In the genomic region with DNA sequence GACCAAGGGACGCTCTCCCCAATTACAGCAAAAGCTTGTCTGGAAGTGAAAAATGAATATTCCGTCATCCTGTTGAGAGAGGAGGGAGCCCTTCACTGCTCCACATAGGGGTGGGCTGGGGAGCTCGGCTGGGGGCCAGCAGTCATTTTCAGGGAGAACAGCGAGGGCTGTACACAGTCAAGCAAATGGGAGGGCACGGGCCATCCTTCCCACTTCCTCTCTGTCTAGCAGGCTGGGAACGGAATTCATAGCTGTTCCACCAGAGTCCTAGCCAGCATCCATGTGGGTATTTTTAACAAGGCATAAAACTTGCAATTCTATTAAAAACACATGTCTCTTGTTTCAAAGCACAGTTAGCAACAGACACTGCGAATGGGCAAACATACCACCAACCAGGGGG, we compare ENCODE assay signal across 9 mouse cellular contexts. TPM values are rescaled to one million over a fixed set of nuclear protein-coding genes. Genes with fewer than 3 reads are reported as not detected.
DNase-seq lines count a peak whose midpoint lies in the region; ATAC-seq lines count a peak whose summit lies in the region.
"Had no signal": no experiment of that assay in that cellular context is flagged by ENCODE, and none has a peak within 500 bp of the region (broad histone marks: within the 10 kb centered on the region; RNA-seq: fewer than 3 reads in every experiment).

No protein-coding gene starts in this region.

- DNase-seq in kidney, adult 9 months: peak; percentile 15
- no peak for DNase-seq in kidney, adult 8-10 months
- peak; percentile 62 for DNase-seq in gastrocnemius, postnatal 14 days
- peak; percentile 39 to 48 for DNase-seq in layer of hippocampus, postnatal 14 days (ENCODE audit: low spot score in 2 of 2)
- peak; percentile 66 for DNase-seq in right cerebral cortex, postnatal 4 days
- DNase-seq in cerebellum, postnatal 10 days: no peak

- no peaks in the 10 kb centered on the region for H3K36me3 ChIP-seq in hindbrain, embryonic 13.5 days
- H3K36me3 ChIP-seq in hindbrain, embryonic 12.5 days: no peaks in the 10 kb centered on the region

- no peak for ATAC-seq in hindbrain, embryonic 13.5 days (ENCODE audit: low FRiP score)
- ATAC-seq in hindbrain, embryonic 12.5 days (ENCODE audit: low FRiP score): no peak

- WGBS in hindbrain, embryonic 13.5 days: 58% methylated on average over 7 of the region's 7 CpGs
- 46% methylated on average over 7 of the region's 7 CpGs for WGBS in hindbrain, embryonic 12.5 days

- H3K4me1 ChIP-seq in hindbrain, embryonic 13.5 days (replicated peaks): peaks cover 9% of the 10 kb centered on the region
- 0 out of 2 replicates have a peak, but pooled peaks cover 3% of the 10 kb centered on the region for H3K4me1 ChIP-seq in hindbrain, embryonic 12.5 days

- H3K9me3 ChIP-seq in hindbrain, embryonic 13.5 days: no peaks in the 10 kb centered on the region
- H3K9me3 ChIP-seq in hindbrain, embryonic 12.5 days (replicated peaks): 0 out of 2 replicates have a peak, but pooled peaks cover 3% of the 10 kb centered on the region

- no peak overlapping the region for H3K9ac ChIP-seq in hindbrain, embryonic 13.5 days
- H3K9ac ChIP-seq in hindbrain, embryonic 12.5 days: no peak overlapping the region

- no peak overlapping the region for H3K4me2 ChIP-seq in hindbrain, embryonic 13.5 days
- no peak overlapping the region for H3K4me2 ChIP-seq in hindbrain, embryonic 12.5 days (replicated peaks)

- no peaks in the 10 kb centered on the region for H3K27me3 ChIP-seq in hindbrain, embryonic 13.5 days
- H3K27me3 ChIP-seq in hindbrain, embryonic 12.5 days: no peaks in the 10 kb centered on the region

- no peak overlapping the region for H3K27ac ChIP-seq in hindbrain, embryonic 13.5 days
- no peak overlapping the region for H3K27ac ChIP-seq in hindbrain, embryonic 12.5 days

- intact Hi-C loops in gastrocnemius, postnatal 14 days (cut with DNase I; ENCODE audit: low total_unique reads): loop anchor here (10.0 kb wide), 1 partner anchor 104 kb away; no protein-coding TSS in a partner anchor

- H3K4me3 ChIP-seq in hindbrain, embryonic 13.5 days: no peak overlapping the region
- H3K4me3 ChIP-seq in hindbrain, embryonic 12.5 days: no peak overlapping the region
- H3K4me3 ChIP-seq: megakaryocyte, embryonic 14.5 days had no signal

RNA-seq across cellular contexts. Expression of gene Pdzd2, which starts 59.0 kb away (rescaled TPM):
- 10 to 100 TPM; 31.5 to 34.4 TPM for total RNA-seq in gastrocnemius, postnatal 14 days (2021)
- total RNA-seq in layer of hippocampus, postnatal 14 days (2021): 10 to 100 TPM; 44.2 to 47.2 TPM
- 9.3 and 12.3 TPM in 2 replicates for polyA plus RNA-seq in hindbrain, embryonic 13.5 days (2015; fragmentation: Nextera tagmentation; extraction: Ambion mirVana)
- 8.7 and 10.2 TPM in 2 replicates for polyA plus RNA-seq in hindbrain, embryonic 12.5 days (2016; fragmentation: Nextera tagmentation; extraction: Ambion mirVana)

Comparison
In these comparisons a context has a peak if more than half of its experiments do, and no peak if none do; other contexts are left out.
1. DNase-seq: peak in kidney, adult 9 months (single experiment), gastrocnemius, postnatal 14 days (single experiment), layer of hippocampus, postnatal 14 days (2 of 2) and right cerebral cortex, postnatal 4 days (single experiment); none in kidney, adult 8-10 months (0 of 2) and cerebellum, postnatal 10 days (0 of 2).